Mouse (Mus musculus) liver, embryonic 14.5 days (tissue): ENCODE results near the gene Rab26.
A peak's percentile ranks its signal among the peaks of the same experiment; 100 is the strongest.

Source experiments
- CTCF ChIP-seq: IDR thresholded peaks from 2 replicates; pipeline ENCODE4 v1.5.1; 2016; ENCODE audit warnings: antibody characterized with exemption, low read depth, control low read depth
- EP300 ChIP-seq: IDR thresholded peaks from 2 replicates; pipeline ENCODE4 v1.6.1; 2016; ENCODE audit warnings: antibody characterized with exemption, low read depth

DNA sequence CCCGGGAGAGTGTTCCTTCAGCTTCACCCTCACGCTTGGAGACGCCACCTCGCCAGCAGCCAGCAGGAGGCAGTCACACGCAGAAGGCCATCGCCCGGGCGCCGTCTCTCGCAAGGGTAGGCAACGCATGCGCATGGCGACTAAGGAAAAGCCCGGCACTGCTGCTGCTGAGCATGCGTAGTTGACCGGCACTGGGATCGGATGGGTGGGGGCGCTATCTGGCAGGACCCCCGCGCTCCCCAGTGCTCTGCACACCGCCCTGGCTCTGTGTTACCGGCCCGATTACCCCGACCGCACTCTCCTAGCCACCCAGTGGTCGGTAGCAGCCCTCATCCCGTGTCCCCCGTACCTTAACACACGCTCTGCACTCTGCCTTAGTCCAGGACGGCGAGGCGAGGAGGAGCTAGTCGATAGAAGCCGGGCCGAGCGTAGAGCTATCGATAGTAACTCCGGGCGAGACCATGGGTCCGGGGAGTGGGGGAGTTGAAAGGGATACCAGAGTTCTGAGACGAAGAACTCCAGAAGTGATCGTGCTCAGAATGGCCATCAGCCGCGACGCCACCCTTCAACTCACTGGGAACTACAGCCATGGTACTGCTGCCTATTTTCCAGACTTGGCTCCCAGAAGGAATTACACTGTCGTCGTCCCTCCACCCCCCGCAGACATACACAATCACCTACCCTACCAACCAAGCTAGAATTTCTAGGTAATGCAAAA, 55.2 kb downstream of the Rab26 start, which contains the start of gene Mlst8:
- TF ChIP-seq CTCF (peak; percentile 99), EP300 (no peak)
